Mouse (Mus musculus) cerebellum, adult 9-11 months (tissue): ENCODE measurements at regions not wholly inside any gene's neighbourhood (a gene's known extent, or its start where the extent isn't known, plus 50 kb on each side); places are given as distances from the start of the nearest gene placed in this dataset.

Experiments
- DNase-seq: peaks from one replicate; pipeline ENCODE4 v3.0.0; 2022

DNA sequence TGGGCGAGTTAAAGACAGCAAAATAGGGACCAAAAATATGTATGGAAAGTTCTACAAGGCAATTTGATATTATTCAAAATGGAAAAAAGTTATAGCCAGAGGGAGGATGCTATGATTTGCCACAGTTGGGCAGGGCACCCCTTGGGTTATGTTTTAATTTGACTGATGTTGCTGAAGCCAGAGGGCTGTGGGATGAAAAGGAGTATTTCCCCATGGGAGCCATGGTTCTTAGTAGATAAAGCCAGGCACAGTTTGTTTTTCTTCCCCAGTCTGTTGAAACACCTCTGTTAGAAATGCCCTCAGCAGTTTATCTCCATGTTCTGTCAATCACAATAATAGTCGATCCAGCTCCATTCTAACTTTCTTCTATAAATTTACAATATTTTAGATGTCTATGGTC lies 82.6 kb upstream of the Gm11146 start:
- DNase-seq: no peak

DNA sequence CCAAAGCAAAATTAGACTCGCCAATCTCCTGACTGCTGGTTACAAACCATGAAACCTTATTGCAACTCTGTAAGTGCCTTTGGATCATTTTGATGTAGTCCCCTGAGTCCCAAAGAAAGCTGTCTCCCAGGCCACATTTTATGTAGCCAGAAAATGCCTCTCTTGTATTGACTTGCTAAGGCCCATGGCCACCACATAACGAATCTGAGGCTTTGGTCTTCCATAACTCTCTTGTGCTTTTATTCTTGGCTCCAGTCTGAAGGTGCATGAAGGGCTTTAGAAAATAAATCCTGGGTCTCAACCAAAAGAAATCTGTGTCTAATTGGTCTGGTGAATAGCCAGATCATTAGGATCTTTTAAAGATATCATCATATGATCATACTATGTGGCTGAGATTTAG lies 77.3 kb upstream of the Gm11146 start:
- DNase-seq: no peak

DNA sequence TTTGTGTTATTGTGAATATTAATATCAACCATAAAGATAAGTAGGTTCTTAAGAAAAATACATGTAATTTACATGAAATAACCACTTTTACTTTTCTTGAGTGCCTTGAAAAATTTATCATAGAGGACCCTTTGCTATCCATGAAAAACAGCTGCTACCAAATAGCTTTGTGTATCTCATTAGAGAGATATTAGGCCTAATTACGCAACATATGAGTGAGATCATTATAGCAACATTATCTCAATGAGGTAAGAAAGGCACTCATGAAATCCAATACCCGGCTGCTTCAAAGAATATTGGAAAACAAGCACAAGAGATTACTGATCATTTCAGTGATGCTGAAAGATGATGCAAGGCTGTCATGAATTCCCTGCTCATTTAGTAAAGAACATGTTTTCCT lies 74.9 kb upstream of the Gm11146 start:
- no peak for DNase-seq

DNA sequence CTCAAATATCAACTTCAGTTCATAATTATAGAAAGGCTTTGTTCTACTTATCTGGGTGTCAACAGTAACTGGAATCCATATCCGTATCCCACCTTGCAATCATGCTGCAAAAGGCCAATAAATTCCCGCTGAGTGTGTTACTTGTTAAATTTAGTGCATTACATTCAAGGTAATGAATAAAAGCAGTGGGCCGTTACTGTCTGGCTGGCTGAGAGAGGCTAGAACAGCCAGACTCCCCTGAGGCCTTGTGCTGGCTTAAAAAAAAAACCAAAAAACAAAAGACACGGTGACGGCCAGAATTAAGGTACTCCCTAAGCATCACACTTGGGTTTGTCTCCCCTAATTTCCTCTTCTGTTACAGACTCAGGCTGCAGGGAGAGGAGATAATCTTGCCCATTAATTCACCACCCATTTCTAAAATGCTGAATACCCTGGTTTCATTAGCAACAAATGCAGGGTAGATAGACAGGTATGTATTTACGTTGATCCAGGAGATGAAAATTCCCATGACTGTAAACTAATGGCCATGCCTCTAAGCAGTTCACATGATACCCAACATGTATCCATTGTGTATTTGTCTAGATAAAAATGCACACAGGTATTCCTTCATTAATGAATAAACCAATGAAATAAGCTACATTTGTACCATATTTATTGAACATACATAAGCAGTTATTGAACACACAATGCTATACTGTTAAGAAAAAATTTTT lies 74.1 kb upstream of the Gm11146 start:
- no peak for DNase-seq

DNA sequence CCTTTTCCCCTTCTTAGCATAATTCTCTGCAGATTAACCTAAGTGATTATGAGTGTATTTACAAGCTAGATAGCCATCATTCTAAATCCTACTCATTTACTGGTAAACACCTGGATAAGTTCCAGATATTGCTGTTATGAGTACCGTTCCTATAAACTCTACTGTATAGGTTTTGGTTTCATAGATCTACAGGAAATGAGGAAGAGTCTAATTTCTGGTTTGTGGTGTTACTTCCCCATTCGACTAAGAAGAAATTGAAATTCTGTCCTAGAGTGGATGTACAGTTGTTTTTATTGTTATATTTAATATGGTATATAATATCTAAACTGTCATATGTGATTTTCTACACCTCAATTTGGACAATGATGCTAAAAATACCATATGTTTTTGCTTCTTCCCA lies 69.4 kb upstream of the Gm11146 start:
- DNase-seq: no peak

DNA sequence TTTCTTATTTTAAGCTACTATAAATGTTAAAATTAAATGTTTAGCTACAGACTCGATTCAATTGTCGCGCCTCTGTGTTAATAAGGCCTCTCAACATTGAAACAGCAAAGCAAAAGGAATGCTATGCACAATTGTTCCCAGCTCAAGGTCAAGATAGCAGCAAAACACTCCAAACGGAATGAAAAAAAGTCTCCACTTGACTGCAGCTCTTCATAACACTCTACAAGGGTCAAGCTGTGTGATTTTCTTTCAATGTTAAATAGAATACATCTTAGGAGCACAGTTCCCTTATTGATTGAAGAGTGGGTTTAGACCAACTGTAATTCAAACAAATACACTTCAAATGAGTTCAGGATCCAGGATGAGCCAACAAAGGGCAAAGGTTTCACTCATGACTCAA lies 63.9 kb upstream of the Gm11146 start:
- no peak for DNase-seq

DNA sequence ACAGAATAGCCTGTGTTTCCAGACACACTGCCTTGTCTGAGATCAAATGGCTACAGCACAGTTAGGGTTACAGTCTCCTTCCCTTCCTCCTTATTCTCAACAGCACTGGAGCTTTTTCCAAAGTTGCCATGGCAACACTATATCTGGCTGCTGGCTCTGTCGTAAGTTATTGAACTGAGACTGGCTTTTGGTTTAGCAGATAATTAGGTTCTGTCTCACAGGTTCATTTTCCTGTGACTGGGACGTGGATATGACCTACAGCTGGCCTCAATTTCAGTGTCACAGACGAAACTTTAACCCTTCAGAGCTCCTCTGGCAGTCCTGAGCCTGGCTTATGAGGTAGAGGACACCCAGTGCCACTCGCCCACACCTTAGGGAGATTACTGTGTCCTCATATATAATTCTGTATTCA lies 60.2 kb upstream of the Gm11146 start:
- no peak for DNase-seq

DNA sequence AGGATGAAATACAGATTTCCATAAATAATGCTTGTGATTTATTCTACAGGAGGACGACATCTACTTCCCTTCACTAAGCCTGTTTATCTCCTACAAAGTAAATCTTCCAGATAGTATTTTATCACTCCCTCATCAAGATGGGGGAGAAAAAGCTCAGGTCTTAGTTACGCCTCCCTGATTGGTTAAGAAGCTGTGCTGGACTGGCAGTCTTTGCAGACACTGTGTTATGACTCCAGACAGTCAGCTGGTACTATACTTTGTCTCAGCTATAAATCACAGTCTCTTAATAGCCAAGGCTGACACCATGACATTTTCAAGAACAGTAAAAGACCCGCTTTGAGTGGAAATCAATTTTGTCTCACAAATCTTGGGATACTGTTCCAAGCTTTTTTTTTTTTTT lies 51.4 kb upstream of the Gm11146 start:
- no peak for DNase-seq
